Mouse (Mus musculus): ENCODE results near the gene Irf2bp1.

Gene Irf2bp1

GRCm38 (mm10) chr7:19003902-19004630 lies at the start of gene Irf2bp1:
TSS of gene Irf2bp1 (plus strand) at chr7:19004044.
- peak; percentile 93 for DNase-seq (ENCODE audit: low read depth, low spot score)

- no peak for DNase-seq (ENCODE audit: low read depth, low spot score)
Observed at GRCm38 (mm10) chr7:18957569-18958383, 46.1 kb upstream of the Irf2bp1 start.

- DNase-seq (ENCODE audit: low read depth, low spot score): no peak
Observed at GRCm38 (mm10) chr7:18958384-18958766, 45.5 kb upstream of the Irf2bp1 start.

- no peak for DNase-seq (ENCODE audit: low read depth, low spot score)
Observed at GRCm38 (mm10) chr7:18959446-18959845, 44.4 kb upstream of the Irf2bp1 start.

- no peak for DNase-seq (ENCODE audit: low read depth, low spot score)
Observed at GRCm38 (mm10) chr7:18962171-18962792, 41.6 kb upstream of the Irf2bp1 start.

- no peak for DNase-seq (ENCODE audit: low read depth, low spot score)
Observed at GRCm38 (mm10) chr7:18962795-18963194, 41.0 kb upstream of the Irf2bp1 start.

GRCm38 (mm10) chr7:18963294-18963843 lies 40.5 kb upstream of the Irf2bp1 start:
- DNase-seq (ENCODE audit: low read depth, low spot score): no peak

- DNase-seq (ENCODE audit: low read depth, low spot score): no peak
Observed at GRCm38 (mm10) chr7:18965312-18965711, 38.5 kb upstream of the Irf2bp1 start.

- DNase-seq (ENCODE audit: low read depth, low spot score): no peak
Observed at GRCm38 (mm10) chr7:18967603-18968002, 36.2 kb upstream of the Irf2bp1 start.

- DNase-seq (ENCODE audit: low read depth, low spot score): no peak
Observed at GRCm38 (mm10) chr7:18970956-18971355, 32.9 kb upstream of the Irf2bp1 start.

GRCm38 (mm10) chr7:18978381-18978780 lies 25.5 kb upstream of the Irf2bp1 start:
- no peak for DNase-seq (ENCODE audit: low read depth, low spot score)

- no peak for DNase-seq (ENCODE audit: low read depth, low spot score)
Observed at GRCm38 (mm10) chr7:18986503-18986902, 17.3 kb upstream of the Irf2bp1 start.

GRCm38 (mm10) chr7:18987100-18987499 lies 16.7 kb upstream of the Irf2bp1 start, which contains the start of gene Nanos2:
TSS of gene Nanos2 (plus strand) at chr7:18987400.
- no peak for DNase-seq (ENCODE audit: low read depth, low spot score)

- no peak for DNase-seq (ENCODE audit: low read depth, low spot score)
Observed at GRCm38 (mm10) chr7:18987747-18988146, 16.1 kb upstream of the Irf2bp1 start.

- no peak for DNase-seq (ENCODE audit: low read depth, low spot score)
Observed at GRCm38 (mm10) chr7:18988780-18989179, 15.1 kb upstream of the Irf2bp1 start.

- DNase-seq (ENCODE audit: low read depth, low spot score): no peak
Observed at GRCm38 (mm10) chr7:18989995-18990394, 13.8 kb upstream of the Irf2bp1 start.

- peak; percentile 100 for DNase-seq (ENCODE audit: low read depth, low spot score)
Observed at GRCm38 (mm10) chr7:18990601-18991295, 13.1 kb upstream of the Irf2bp1 start, which contains the start of gene Mypop. TSS of gene Mypop (plus strand) at chr7:18991245.

- DNase-seq (ENCODE audit: low read depth, low spot score): no peak
Observed at GRCm38 (mm10) chr7:18991660-18992293, 12.1 kb upstream of the Irf2bp1 start.

- DNase-seq (ENCODE audit: low read depth, low spot score): no peak
Observed at GRCm38 (mm10) chr7:18992294-18992675, 11.6 kb upstream of the Irf2bp1 start.

GRCm38 (mm10) chr7:18993036-18993435 lies 10.8 kb upstream of the Irf2bp1 start:
- DNase-seq (ENCODE audit: low read depth, low spot score): no peak

- DNase-seq (ENCODE audit: low read depth, low spot score): no peak
Observed at GRCm38 (mm10) chr7:18998835-18999234, 5.0 kb upstream of the Irf2bp1 start.

All from retina, postnatal 7 days (tissue).